Mouse (Mus musculus) R1 (cell line): ENCODE measurements around the gene Col25a1.

Source experiments
- DNase-seq: peaks from one replicate; pipeline ENCODE4 v3.0.0-alpha.2; 2018; ENCODE audit warnings: low read depth, low spot score

The Col25a1 gene

GRCm38 (mm10) chr3:130565586-130565985 is 434.3 kb downstream of the Col25a1 start:
- no peak for DNase-seq

- DNase-seq, result no peak
These were observed 437.2 kb downstream of the Col25a1 start for GRCm38 (mm10) chr3:130568331-130569095.

- peak; percentile 49 for DNase-seq
These were observed 441.9 kb downstream of the Col25a1 start for GRCm38 (mm10) chr3:130573243-130573642.

GRCm38 (mm10) chr3:130574652-130575051 is 443.4 kb downstream of the Col25a1 start:
- peak; percentile 61 for DNase-seq

GRCm38 (mm10) chr3:130576683-130577082 is 445.4 kb downstream of the Col25a1 start:
- DNase-seq, result peak; percentile 71

- DNase-seq, result peak; percentile 23
These were observed 448.2 kb downstream of the Col25a1 start for GRCm38 (mm10) chr3:130579501-130579900.

GRCm38 (mm10) chr3:130581577-130581976 is 450.3 kb downstream of the Col25a1 start:
- no peak for DNase-seq

- DNase-seq, result no peak
These were observed 451.8 kb downstream of the Col25a1 start for GRCm38 (mm10) chr3:130582903-130583664.

- no peak for DNase-seq
These were observed 452.7 kb downstream of the Col25a1 start for GRCm38 (mm10) chr3:130584007-130584406.

GRCm38 (mm10) chr3:130595050-130595449 is 463.7 kb downstream of the Col25a1 start:
- DNase-seq, result no peak

GRCm38 (mm10) chr3:130601491-130601890 is 470.2 kb downstream of the Col25a1 start:
- DNase-seq, result peak; percentile 34

GRCm38 (mm10) chr3:130607924-130608323 is 476.6 kb downstream of the Col25a1 start:
- no peak for DNase-seq

- DNase-seq, result no peak
These were observed 483.1 kb downstream of the Col25a1 start for GRCm38 (mm10) chr3:130614444-130614843.

- DNase-seq, result no peak
These were observed 484.3 kb downstream of the Col25a1 start for GRCm38 (mm10) chr3:130615625-130616024.

GRCm38 (mm10) chr3:130617439-130617898 is 486.2 kb downstream of the Col25a1 start, which contains the start of gene Etnppl:
Gene Etnppl, plus strand, starts transcription at chr3:130617448.
- DNase-seq, result no peak

- DNase-seq, result no peak
These were observed 489.3 kb downstream of the Col25a1 start for GRCm38 (mm10) chr3:130620517-130621146.

GRCm38 (mm10) chr3:130628358-130628757 is 497.1 kb downstream of the Col25a1 start:
- DNase-seq, result peak; percentile 52

GRCm38 (mm10) chr3:130633859-130634258 is 502.6 kb downstream of the Col25a1 start:
- DNase-seq, result no peak

- DNase-seq, result no peak
These were observed 515.0 kb downstream of the Col25a1 start for GRCm38 (mm10) chr3:130646110-130646810.
